Mouse (Mus musculus): ENCODE results near the gene Gm20538. TPM values are rescaled to one million over a fixed set of nuclear protein-coding genes. Genes with fewer than 3 reads are reported as not detected.

Gm20538 gene
- total RNA-seq (2021): not detected

DNA sequence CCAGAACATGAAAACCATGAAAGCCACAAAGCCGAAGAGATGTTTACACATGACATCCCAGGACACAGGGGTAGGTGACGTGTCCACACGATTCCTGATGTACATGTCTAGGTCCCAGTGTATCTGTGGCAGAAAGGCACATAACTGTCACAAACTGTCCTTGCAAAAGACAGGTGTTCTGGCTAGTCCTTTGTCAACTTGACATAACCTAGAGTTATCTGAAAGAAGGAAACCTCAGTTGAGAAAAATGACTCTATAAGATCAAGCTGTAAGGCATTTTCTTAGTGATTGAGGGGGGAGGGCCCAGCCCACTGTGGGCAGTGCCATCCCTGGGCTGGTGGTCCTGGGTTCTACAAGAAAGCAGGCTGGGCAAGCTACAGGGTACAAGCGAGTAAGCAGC, at the start of gene Gm20538:
Gene Gm20538, minus strand, starts transcription at position 101 of the 400 bp plus-strand sequence.
- DNase-seq (ENCODE audit: low spot score): no peak
- intact Hi-C loops (cut with DNase I): no loop called here

DNA sequence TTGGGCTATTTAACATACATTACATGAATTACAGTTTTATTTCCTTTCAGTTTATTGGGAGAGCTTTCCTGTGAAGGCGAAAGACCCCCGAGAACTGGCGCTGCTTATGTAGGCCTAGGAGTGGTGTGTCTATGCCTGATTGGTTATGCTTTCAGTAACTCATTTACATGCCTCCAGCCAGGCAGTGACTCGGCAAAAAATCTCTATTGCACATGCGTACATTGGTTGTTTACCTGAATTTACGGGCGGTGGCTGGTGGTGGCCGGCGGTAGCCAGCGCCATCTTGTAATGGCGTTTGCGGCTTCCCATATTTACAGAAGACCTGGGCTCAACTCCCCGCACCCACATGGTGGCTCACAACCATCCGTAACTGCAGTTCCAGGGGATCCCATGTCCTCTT, 41.5 kb upstream of the Gm20538 start:
- no peak for DNase-seq (ENCODE audit: low spot score)
- intact Hi-C loops (cut with DNase I): no loop called here

DNA sequence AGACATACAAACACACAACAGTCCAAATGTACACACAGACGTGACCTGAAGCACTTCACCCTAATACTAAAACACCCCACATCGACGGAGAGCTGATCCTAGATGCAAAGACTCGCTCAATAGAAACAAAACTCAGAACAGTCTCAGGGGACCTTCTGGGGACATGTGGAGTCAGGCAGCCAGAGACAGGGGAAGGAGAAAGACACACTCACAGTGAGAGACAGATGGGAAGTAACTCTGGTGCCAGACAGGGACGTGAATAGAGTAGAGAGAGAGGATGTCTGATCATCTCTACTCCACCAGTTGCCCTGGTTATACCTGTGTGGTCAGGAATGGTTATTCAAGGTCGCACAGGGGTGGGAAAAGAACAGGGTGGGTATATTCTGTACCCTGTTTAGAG, 39.0 kb upstream of the Gm20538 start:
- no peak for DNase-seq (ENCODE audit: low spot score)
- intact Hi-C loops (cut with DNase I): no loop called here

DNA sequence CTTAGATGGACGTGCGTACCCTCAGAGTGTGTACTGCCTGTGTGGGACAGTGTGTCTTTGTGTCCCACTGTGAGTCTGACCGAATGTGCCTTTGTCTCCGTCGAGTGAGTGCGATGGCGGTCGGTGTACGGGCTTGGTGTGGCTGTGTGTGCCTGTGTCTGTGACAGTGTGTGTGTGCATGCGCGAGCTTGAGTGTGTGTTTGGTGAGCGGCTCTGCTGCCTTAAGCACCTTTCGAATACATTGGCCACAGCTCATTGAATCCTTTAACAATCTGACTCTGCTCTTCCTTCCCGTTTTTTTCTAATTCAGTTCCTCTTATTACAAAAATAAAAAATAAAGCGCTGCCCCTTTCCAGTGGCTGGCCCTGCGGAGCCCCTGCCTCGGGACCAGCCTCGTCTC, 38.4 kb upstream of the Gm20538 start:
- DNase-seq (ENCODE audit: low spot score): no peak
- intact Hi-C loops (cut with DNase I): no loop called here

DNA sequence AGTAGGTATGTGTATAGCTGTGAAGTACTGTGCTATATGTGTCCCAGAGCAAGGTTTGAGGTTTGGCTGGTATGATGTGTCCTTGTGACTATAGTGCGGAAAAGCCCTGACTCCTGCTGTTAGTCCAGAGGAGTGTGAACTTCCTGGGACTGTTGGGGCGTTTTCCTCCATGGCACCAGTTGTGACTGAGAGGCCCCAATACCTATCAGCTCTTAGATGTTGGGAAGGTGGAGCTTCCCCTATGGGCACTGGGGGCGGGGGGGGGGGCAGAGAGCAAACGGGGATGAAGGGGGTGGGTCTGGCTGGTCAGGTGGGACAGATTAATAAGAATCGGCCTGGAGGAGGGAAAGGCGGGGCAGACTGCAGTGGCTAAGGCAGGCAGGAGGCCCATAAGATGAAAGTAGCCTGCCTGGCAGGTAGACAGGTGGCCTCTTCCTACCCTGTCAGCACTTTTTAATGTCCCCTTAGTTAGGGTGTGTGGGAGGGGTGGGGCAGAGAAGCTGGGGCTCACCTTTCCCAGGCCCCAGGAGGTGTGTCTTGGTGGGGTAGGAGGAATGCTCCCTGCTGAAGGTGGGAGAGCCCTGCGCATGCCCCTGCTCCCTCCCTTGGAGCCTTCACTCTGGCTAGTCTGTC, 37.1 kb upstream of the Gm20538 start:
- intact Hi-C loops (cut with DNase I): no loop called here
- no peak for DNase-seq (ENCODE audit: low spot score)

DNA sequence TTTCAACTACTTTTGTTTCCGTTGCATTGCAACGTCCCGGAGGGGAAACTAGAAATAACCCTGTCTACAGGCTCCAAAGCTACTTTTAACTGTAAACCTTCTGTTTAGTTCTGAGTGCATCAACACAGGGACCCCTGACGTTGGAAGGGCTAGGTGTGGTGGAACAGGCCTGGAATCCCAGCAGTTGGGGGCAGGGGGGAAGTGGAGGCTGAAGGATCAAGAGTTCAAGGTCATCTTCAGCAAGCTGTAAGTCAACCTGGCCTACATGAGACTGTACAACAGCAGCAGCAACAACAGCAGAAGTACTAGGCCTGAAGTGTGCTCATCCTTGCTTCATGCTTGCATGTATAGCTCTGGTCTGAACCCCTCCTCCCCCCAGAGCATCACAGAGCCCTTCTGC, 35.4 kb upstream of the Gm20538 start:
- intact Hi-C loops (cut with DNase I): no loop called here
- DNase-seq (ENCODE audit: low spot score): no peak

DNA sequence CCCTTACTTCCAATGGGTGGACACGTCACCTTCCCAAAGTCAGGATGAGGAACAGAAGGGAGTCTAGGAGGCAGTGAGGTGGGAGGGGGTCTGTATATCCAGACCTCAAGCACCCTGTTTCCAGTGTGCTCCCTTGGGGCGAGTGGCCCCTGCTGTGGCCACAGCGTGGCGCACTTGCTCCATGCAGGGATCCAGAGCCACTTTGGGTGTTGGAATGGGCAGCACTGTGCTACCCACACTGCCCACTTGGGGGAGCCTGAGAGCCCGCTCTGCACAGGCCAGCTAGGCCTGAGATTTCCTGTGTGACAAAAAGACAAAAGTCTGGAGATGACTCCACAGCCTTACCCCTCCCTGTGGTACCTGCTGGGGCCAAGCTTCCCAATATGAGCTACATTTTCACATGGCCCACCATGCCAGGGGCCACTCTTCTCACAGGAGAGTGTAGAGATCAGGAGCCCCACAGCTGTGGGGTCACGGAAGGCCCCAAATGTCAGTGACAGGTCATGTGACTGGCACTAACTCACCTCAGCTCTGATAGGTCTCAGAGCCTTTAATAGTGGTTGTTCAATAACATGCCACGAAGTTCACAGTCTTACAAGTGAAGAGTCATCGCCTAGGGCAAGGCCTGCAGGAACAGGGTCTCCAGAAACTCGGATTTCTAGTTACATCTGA, 30.1 kb upstream of the Gm20538 start:
- intact Hi-C loops (cut with DNase I): loop anchor here (1.0 to 2.0 kb wide), 2 partner anchors 172 to 313 kb away; no protein-coding TSS in a partner anchor
- DNase-seq (ENCODE audit: low spot score): peak; percentile 71

DNA sequence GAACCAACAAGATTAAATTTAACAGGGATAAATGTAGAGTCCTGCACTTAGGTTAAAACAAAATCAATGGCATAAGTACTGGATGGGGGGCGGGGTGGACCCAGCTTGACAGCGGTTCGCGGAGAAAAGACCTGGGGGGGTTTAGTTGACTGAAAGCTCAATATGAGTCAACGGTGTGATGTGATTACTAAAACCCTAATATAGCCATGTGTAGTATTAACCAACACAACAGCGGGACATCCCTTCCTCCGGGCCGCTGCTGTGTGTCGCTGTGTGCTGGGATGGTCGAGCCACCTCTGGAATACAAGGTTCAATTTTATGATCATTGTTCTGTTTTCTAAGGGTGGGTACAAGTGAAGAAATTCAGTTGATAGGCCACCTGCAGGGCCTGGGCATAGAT, 29.5 kb upstream of the Gm20538 start:
- DNase-seq (ENCODE audit: low spot score): no peak
- intact Hi-C loops (cut with DNase I): loop anchor here (1.0 to 2.0 kb wide), 2 partner anchors 173 to 313 kb away; no protein-coding TSS in a partner anchor

DNA sequence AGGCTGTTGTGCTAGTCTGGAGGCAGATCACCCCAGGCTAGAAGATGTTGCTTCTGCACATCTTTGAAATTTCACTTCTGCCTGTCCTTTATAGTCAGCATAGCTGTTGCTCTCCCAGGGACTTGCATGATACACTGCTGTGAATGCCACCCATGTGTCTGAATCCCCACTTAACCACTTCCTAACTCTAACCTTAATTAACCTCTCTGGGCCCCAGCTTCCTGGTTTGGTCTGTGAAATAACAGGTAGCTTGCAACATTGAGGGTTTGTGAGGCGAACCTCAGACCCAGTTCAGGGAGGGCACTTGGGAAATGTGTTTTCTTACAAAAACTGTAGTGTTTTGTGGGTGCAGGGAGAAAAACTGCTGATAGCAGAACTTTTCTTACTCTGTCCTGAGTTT, 25.4 kb upstream of the Gm20538 start:
- intact Hi-C loops (cut with DNase I): no loop called here

DNA sequence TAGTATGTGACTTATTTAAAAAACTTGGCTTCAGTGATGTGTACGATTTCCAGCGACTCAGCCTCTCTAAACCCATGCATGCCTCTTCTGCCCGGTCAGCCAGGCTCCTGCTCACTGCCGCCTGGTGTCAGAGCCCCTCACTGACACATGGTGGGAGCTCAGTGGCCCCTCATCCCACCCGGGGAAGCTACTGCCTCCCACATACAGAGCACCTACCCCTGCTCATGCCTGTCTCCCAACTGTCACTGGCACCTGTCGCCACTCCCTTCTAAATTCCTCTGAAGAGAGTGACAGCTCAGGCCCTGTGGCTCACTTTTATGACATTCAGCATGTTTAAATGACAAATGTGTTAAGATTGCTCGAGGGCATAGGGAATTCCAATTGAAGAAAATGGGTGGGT, 23.6 kb upstream of the Gm20538 start:
- intact Hi-C loops (cut with DNase I): no loop called here
- DNase-seq (ENCODE audit: low spot score): no peak

More for the DNA sequence above, 25.4 kb upstream of the Gm20538 start:
- no peak for DNase-seq (ENCODE audit: low spot score)

DNA sequence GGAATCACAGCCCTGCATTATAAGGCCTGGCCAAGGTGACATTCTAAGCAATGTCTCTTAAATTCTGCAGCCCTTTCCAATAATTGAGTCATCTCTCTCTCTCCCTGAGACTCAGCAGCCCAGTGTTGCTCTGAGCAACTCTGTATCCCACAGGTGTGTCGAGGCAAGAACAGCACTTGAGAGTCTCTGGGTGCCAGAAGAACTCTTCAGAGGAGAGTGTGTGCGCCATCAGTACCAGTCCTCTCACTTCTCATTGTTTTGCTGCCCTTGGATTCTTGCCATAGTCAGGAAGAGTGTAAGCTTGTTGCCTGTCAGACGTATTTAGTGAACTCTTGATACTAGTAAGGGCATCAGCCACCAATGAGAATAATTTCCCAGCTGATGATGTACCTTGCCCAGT, 15.1 kb upstream of the Gm20538 start:
- intact Hi-C loops (cut with DNase I): no loop called here
- DNase-seq (ENCODE audit: low spot score): no peak

DNA sequence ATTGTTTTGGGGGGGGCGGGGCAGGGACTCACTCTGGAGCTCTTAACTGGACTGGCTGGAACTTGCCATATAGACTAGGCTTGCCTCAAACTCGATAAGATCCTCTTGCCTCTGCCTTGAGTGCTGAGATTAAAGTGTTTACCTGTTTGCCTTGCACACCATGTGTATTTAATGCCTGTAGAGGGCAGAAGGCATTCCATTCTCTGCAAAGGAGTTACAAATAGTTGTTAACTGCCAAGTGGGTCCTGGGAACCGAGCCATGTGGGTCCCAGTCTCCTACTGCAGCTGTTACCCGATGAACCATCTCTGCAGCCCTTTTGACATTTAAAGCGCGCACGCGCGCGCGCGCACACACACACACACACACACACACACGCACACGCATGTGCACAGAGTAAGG, 11.4 kb upstream of the Gm20538 start:
- no peak for DNase-seq (ENCODE audit: low spot score)
- intact Hi-C loops (cut with DNase I): no loop called here

DNA sequence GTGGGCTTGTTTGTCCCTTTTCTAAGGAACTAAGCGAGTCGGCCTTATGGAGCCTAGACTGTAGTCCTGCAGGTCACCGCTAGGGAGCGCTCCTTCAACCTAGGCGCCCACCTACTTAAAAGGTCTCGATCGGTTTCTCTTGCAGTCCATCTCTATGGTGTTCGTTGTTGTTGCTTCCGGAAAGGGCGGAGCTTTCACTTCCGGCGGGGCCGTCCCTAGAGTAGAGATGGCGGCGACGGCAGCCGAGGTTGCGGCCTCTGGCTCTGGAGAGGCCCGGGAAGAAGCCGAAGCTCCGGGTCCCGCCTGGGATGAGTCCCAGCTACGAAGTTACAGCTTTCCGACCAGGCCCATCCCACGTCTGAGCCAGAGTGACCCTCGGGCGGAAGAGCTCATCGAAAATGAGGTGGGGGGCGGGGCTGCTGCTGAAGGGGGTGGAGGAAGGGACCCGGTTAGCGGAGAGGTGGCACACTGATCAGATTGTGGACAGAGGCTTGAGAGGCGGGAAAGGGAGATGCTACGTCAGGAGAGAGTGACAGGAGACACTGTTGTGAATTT, 10.1 kb upstream of the Gm20538 start, which contains the start of gene Hif1an:
Gene Hif1an, plus strand, starts transcription at position 199 of the 555 bp plus-strand sequence.
- intact Hi-C loops (cut with DNase I): no loop called here
- peak; percentile 87 for DNase-seq (ENCODE audit: low spot score)

DNA sequence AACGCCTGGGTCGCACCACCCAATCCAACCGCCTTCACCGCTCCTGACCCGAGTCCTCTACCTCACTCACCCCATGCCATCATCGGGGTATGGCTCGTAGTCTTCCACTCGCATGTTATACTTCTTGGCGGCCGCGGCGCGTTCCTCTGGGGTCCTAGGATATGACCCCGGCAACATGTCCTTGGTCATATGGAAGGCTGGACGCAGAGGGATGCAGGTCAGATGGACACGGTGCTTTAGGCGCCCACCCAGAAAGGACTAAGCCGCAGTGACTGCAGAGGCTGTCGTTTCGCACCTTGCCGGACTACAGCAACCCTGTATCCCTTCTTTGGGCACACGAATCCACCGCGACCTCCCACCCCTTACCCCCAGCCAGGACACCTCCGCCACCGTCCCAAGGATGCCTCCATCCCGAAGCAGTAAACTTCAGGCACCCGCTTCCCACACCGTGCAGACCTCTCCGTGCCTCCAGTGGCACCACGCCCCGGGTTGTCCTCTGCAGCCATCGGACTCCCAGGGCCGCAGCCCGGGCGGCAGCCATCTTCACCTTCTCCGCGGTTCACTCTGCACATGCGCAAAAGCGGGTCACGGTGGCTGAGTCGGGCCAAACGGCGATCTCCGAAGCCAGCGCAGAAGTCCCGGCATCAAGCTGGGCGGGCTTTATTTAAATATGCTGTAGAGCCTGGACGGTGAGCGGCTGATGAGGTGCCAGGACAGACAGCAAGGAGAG, 2.4 kb upstream of the Gm20538 start, which contains the start of gene Ndufb8:
Gene Ndufb8, minus strand, starts transcription at position 580 of the 730 bp plus-strand sequence.
- intact Hi-C loops (cut with DNase I): no loop called here

DNA sequence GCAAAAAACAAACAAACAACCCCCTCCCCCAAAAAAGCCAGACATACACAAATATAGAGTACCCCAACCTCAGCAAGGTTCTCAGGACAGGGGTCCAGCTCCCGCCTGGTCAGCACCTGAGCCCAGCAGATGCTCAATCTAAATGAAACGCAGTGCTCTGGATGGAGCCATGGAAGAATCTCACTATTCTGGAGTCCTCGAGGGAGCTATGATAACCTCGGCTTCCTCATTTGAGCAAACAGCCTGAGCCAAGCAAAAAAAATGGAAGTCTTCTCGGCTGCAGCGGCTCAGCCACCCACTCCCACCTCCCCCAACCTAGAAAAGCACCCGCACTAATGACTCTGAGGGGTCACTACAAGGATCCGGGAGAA, 1.8 kb upstream of the Gm20538 start:
- no peak for DNase-seq (ENCODE audit: low spot score)
- intact Hi-C loops (cut with DNase I): no loop called here

More for the DNA sequence above, 2.4 kb upstream of the Gm20538 start, which contains the start of gene Ndufb8:
- peak; percentile 88 for DNase-seq (ENCODE audit: low spot score)

DNA sequence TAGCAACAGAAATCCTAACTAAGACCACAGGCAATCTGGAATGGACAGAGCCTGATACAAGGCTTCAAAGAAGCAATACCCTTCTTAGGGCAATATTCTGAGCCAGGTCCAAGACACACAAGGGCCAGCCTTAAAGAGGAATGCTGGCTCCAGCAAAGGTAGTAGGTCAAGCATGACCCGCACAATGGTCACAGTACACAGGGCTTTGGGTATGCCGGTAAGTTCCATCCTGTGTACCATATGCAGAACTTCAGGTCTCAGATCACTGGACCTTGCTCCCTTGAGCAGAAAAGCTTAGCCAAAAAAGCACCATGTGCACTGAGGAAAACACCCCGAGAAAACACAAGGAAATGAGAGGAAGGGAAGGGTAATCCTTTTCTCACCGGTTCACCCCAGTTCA, 655 bp upstream of the Gm20538 start:
- no peak for DNase-seq (ENCODE audit: low spot score)
- intact Hi-C loops (cut with DNase I): no loop called here

DNA sequence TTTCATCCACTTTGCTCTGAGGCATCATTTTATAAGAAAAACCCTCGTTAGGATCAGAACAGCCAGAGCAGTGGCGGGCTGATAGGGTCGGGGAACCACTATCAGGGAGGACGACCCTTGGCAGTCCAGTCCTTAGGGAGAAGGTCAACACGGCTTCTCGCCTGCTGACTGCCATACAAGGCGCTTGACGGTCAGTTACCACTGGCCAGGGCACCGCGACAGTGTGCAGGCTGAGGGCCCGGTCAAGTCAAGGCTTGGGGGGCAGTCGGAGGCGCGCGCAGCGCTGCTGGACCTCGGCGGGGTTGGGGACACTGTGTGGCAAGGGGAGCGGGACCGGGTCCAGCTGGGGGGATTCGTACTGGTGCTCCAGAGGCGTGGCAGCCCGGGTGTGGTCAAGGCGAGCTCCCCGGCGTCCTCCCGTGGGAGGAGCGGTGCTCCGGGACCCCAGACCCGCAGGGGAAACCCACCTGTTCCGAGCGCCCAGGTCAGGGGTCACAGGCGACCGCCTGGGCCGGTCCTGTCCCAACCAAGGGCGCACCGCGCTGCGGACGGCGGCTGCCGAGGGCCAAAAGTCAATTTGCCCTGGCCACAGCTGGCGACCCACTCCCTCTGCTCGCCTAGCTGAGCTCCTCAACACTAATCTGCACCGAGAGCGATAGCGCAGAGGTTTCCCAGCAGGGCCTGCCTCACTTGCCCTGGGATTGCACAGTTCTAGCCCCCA, 7.2 kb downstream of the Gm20538 start, which contains the start of gene Sec31b:
Gene Sec31b, minus strand, starts transcription at position 544 of the 721 bp plus-strand sequence.
- DNase-seq (ENCODE audit: low spot score): peak; percentile 22
- intact Hi-C loops (cut with DNase I): loop anchor here (10.0 kb wide), 1 partner anchor 301 kb away; no protein-coding TSS in a partner anchor

DNA sequence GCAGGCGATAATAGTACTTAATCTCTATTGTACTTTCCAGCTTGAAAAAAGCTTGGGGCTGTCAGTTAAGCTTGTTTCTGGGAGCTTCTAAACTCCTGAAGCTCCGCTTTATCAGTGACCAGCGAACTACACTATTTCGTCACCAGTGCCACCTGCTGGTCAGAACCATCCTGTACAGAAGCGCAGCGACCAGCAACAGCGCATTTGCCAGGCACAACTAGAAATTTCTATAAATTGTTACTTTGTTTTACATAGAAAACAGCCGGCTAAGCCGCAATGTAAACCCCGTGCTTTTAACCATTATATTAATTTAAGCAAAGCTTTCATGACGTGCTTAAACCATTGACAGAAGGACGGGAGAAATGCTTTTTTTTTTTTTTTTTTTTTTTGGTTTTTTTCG, 7.9 kb downstream of the Gm20538 start:
- intact Hi-C loops (cut with DNase I): loop anchor here (5.0 to 10.0 kb wide), 2 partner anchors 67 to 300 kb away; no protein-coding TSS in a partner anchor
- DNase-seq (ENCODE audit: low spot score): no peak

DNA sequence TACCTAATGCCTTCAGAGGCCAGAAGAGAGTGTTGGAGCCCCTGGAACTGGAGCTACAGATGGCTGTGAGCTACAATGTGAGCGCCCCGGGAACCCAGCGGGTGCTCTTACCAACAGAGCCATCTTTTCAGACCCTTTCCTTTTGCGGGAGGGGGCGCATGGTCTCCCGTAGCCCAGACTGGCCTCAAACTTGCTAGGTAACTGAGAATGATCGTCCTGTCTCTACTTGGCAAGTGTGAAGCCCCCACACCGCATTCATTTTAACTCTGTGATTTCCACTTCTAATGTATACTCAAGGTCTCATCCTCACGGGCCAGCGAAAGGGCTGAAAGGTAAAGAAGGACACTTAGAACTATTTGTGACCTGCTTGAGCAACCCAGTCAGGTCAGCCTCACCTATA, 8.3 kb downstream of the Gm20538 start:
- no peak for DNase-seq (ENCODE audit: low spot score)
- intact Hi-C loops (cut with DNase I): loop anchor here (5.0 to 10.0 kb wide), 2 partner anchors 67 to 300 kb away; no protein-coding TSS in a partner anchor
